Mouse (Mus musculus) activated CD4-positive, CD25-positive, alpha-beta regulatory T cell, adult 4 months (primary cell): ENCODE measurements around the gene Ifitm3. TPM values are rescaled to one million over a fixed set of nuclear protein-coding genes. Genes with fewer than 3 reads are reported as not detected.
"Not testable (repeated sequence)": the region's sequence is repeated elsewhere in the genome, so short reads cannot be mapped to it uniquely, and the experiment has no call there.

Experiments
- ATAC-seq: one replicate; pipeline ENCODE4 v1.8.0; 2017
- polyA plus RNA-seq, 2 experiments: library from polyadenylated mRNA; unstranded; fragments of 100-300 nt; shearing (Covaris generic); gene quantifications; one replicate each; pipeline ENCODE4 v1.2.1; 2017

The Ifitm3 gene
- polyA plus RNA-seq, 2 experiments from 2014 or later: 17.0 to 23.4 TPM

DNA sequence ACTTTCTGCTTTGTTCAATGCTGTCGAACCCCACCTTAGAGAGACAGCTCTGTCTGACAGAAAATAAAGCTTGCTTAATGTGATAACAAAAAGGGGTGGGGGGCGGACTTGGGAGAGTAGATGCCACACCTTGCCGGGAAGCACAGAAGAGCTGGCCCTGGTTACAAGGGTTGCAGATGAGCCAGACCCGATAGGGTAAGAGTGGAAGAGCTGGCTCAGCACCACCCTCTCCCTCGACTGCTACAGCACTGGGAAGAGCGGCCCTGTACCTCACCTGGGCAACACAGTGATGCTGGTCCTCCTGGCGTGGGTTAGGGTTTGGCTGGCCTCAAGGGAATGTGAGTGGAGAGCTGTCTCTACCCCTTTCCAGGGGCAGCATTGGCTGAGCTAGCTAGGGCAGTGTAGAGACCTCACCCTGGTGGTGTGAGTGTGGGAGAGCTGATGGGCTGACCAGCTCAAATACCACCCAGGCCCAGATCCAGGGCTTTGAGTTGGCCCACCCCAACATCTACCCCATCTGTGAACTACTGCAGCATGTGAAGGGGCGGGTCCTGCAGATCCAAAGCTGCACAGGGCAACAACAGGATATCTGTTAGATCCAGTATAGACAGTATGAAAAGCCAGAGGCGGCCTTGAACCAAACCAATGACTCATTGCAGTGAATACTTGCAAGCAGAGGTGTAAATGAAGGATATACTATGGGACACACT is 22.0 kb upstream of the Ifitm3 start:
- ATAC-seq: no peak

DNA sequence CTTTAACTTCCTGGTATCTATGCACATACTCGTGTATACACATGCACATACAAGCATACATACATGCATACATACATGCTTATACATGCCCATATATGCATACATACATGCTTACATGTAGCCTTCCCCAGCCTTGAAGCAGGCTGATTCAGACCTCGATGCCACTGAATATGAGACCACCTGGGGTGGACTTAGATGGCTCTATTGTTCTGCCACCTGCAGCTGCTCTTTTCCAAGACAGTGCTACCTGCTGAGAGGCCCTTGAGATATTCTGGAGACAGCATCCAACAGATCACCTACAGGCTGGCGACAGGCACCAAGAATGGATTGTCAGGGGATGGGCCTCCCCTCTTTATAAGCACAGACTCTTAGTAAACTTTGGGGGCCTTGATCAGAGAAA is 19.8 kb upstream of the Ifitm3 start:
- no peak for ATAC-seq

DNA sequence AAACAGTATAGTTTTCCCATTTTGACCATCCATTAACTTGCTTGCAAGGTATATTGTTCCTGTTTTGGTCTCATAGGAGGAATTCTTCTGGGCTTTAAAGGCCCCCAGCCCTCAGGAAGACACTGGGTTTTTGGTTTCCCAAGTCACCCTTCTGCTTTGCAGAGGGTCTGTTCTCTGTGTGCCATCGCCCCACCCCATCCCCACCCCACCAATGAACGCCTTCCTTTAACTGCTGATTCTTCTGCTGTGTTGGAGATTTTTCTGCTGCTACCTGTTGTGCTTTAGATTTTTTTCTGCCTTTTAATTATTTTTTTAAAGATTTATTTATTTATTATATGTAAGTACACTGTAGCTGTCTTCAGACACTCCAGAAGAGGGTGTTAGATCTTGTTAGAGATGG is 18.3 kb upstream of the Ifitm3 start, which contains the start of gene Gm17387:
Gene Gm17387, plus strand, starts transcription at position 301 of the 400 bp plus-strand sequence.
- ATAC-seq: no peak

DNA sequence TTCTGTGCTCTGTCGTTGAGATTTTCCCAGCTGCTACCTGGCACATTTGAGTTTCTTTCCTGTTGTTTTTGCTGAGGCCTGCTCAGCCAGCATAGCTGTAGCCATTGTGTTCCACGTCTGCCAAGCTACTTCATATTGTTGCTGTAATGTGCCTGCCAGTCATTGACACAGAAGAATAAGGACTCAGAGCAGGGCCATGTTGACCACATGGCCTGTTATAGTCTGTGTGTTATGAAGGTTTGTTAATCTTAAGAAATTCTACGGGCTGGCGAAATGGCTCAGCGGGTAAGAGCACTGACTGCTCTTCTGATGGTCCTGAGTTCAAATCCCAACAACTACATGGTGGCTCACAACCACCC is 16.1 kb upstream of the Ifitm3 start:
- no peak for ATAC-seq

DNA sequence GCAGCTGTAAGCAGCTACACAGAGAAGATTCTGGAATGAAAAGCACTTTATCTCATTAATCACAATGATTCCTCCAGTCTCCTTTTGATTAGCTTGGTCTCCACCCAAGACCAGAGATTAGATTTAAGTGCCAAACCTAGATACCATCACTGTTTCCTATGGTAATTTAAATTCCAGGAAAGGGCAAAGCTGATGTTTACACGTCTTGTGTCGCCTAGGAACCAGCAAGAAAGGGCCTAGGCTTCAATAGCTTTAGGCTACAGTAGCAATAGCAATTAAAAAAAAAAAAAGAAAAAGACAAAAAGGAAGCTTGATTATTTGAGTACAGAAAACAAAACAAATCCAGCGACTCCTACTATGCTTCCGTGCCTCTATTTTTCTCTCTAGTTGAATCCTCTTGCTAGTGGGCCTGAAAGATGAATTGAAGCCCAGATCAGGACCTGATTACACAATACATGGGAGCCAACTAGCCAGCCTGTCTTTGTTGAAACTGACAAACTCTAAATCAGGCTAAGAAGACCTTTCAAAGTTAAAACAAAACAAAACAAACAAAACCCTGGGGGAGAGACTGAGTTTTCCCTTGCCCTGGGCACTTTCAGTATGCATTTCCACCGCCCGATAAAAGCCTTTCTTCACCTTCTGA is 15.6 kb upstream of the Ifitm3 start:
- ATAC-seq: no peak

DNA sequence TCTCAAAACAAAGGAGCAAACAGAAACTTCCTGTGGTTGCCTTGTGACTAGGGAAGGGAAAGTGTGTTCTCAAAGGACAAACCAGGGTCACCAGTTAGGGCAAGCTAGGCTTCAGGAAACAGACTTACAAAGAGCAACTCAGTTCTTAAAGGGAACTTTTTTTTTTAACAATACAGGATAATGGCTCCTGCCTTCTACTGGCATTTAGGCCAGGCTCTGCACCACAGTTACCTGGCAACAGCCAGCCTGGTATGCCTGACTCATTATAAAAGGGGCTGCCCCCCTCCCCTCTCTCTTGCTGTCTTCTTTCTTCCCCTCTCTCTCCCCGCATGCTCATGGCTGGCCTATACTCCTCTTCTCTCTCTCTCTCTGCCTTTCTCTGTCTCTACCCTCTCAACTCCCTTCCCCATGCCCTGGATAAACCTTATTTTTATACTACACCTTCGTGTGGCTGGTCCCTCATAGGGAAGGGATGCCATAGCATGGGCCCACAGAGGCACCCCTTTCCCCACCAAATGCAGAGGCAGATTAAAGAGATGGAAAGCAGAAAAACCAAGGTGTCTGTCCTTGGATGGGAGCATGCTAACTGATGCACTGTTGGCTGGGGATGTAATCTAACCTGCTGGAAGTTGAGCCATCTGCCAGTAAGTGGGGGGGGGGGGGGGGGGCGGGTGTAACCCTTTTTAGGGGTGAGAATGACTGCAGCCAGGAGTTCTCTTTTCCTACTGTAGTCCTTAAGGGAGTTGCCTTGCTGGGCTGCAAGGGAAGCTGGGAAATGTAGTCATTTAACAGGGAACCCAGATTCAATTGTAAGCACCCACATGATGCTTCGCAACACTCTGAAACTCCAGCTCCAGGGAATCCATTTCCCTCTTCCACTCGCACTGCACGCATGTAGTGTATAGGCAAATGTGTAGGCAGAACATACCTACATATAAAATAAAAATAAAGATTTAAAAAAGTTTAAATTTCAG is 14.6 kb upstream of the Ifitm3 start:
- ATAC-seq: peak; percentile 28

DNA sequence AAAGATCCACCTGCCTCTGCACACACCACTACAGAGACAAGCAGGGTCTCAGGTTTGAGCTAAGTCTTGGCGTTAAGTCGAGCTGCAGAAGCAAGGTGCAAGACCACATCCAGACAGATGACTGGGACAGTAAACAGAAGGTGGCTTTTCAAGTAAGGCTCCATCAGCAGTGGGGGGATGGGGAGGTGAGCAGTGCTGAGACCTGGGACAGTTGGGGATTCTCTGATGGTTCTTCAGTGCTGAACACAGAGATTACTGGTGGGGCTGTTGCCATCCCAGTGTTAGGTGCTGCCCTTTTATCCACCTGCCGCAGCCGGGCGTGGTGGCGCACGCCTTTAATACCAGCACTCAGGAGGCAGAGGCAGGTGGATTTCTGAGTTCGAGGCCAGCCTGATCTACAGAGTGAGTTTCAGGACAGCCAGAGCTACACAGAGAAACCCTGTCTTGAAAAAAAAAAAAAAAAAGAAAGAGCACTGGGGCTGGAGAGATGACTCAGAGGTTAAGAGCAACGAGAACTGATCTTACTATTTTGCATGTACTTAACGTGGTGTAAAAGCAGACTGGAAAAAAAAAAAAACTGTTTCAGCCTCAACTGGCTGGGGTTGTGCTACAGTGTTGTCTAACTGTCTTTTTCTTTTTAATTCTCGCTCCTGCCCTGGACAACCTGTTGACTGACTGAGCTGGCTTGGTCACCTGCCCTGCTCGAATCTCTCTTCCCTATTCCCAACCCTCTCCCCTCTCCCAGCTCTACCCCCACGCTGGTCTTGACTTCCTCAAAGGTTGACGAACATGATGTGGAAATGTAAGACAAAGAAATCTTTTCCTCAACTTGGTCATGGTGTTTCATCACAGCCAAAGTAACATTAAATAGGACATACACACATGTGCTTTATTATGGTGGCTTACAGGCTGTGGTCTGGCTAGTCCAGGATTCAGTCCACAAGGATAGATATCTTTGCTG is 11.2 kb upstream of the Ifitm3 start:
- ATAC-seq: no peak

DNA sequence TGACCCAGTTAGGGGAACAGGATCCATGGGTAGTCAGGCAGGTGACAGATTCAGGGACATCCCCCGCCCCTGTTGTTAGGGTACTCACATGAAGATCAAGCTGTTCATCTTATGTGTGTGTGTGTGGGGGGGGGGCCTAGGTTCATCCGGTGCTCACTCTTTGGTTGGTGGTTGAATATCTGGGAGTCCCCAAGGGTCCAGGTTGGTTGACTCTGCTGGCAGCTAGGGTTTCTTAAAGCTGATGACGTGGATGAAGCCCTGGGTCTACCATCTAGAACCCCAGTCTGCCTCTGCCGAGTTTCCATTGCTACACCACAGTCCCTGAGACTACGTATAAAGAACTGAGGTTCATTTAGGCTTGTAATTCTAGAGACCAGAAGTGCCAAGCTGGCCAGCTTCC is 8.5 kb upstream of the Ifitm3 start:
- ATAC-seq: peak; percentile 61

DNA sequence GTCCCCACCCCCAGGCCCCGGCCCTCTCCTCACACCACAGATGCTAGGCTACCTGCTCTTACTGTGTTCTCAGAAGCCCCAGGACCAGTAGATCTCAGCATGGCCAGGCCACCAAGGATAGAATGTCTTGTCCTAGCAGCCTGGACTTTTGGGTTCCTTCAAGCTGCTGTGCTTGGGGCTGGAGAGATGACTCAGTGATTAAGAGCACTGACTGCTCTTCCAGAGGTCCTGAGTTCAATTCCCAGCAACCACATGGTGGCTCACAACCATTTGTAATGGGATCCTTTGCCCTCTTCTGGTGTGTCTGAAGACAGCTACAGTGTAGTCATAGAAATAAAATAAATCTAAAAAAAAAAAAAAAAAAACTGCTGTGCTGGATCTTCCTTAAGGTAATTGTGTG is 7.3 kb upstream of the Ifitm3 start, which contains the start of gene Ifitm6:
Gene Ifitm6, minus strand, starts transcription at position 101 of the 400 bp plus-strand sequence.
- ATAC-seq: not testable (repeated sequence)

DNA sequence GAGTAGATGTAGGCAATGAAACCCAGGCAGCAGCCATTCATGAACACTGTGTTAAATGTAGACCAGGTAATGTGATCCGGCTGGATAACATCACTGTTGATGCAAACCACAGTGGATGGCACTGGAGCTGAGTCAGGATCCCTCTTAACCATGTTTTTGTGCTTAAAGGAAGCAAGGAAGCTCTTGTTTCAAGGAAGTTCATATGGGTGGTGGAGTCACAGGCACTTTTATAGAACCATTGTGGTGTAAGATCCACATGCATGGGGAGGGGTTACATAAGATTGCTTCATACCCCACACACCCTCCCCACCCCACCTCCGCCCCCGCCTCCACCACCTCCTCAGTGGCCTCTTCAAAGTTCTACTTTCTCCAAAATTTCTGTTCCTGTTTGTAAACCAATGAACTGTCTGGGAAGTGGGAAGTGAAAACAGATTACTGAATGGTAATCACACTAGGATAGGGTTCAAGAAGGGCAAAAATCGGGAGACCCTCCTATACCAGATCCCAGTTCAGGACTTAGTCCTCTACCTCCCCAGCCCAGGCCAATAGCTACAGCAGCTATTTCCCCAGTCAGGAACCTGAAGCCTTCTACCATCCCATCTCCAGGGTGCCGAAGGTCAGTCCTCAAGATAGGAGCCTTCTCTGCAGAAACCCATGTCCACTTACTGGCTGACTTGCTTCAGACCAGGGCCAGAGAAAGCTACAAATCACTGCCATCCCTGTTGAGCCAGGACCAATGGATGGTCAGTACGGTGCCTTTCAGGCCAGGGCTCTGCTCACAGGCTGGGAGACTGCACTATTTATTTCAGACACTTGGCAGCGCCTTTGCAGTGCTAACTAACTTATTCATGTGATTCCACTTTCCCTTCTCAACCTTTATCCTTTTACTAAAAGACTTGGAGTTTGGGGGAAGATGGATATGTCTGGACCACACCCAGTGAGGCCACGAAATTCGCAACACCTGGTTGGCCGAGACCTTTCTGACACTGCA is 6.4 kb upstream of the Ifitm3 start:
- ATAC-seq: no peak

DNA sequence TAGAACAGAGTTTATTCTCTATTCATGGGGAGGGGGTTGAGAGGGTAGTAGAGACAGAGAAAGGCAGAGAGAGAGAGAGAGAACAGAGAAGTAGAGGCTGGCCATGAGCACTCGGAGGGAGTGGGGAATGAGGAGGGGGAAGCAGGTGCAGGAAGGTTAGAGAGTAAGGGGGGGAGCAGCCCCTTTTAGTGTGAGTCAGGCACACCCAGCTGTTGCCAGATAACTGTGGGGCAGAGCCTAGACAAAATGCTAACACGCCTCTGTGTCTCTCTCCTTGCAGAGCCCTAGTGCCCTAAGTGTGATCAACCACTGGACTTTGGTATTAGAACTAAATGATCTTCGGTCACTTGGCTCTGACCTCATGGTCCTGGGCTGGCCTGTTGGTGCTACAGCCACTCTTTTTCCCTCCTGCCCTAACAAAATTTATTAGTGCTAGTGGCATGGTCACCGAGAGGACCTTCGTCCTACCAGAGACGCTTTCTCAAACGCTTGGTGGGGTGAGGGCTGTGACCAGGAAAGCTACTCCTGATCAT is 734 bp upstream of the Ifitm3 start:
- ATAC-seq: no peak

DNA sequence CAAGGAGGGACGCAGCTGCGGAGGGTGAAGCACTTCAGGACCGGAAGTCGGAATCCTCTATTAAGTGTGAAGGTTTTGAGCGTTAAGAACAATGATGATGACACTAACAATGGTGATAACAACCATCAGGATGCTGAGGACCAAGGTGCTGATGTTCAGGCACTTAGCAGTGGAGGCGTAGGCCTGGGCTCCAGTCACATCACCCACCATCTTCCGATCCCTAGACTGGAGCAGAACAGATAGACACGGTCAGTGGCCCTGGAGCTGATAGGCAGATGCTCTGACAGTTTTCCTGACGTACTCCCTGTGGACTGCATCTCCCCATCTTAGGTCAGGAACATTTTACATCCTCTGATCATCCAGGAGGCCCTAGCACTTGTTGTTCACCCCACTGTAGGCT is 905 bp downstream of the Ifitm3 start:
- peak; percentile 44 for ATAC-seq

DNA sequence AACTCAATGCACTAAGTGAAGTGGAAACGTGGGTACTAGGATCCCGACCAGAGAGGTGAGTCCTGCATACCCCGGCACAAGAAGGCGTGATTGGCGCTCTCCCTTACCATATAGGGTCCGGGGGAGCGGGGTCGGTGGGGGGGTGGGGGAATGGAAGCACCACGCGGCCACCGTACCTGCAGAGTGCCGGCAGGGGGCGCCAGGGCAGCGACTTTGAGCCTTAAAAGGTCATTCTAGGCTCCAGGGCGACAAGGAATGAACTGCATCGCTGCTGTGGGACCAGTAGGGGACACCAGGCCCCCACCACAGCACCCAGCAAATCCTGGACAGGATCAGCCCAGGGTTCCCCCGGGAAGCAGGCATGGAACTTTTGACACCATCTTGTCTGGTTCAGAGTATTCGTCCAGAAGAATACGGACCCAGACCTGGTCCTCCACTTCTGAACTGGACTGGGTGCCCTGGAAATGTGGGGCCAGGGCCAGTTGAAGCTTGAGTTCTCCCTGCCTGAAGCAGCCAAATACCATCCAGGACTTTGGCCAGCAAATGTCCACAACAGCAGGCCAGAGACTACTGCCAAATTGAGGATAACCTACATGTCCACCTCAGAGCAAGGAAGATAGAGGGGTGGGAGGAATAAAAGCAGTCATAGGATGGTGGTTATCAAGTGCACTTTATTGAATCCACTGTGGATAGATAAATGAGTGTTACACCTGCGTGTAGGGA is 1.5 kb downstream of the Ifitm3 start:
- ATAC-seq: peak; percentile 68

DNA sequence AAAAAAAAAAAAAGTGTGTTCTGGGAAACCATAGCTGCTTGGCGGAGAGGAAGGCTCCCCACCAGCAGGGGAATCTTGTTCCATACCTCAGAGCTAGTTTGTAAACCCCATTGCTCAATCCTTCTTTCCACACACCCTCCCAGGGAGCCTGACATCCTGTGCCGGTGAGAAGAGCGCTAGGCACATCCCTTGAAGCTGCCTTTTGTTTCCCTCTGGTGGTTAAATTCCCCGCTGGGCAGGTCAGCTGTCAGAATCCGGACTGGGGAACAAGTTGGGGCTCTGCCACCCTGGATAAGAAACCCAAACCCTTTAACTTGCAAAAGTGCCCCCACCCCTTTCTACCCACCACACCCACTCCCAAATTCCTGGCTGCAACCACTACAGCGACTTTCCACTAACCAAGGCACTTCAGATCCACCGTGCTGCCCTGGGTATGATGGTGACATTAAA is 2.2 kb downstream of the Ifitm3 start:
- no peak for ATAC-seq

DNA sequence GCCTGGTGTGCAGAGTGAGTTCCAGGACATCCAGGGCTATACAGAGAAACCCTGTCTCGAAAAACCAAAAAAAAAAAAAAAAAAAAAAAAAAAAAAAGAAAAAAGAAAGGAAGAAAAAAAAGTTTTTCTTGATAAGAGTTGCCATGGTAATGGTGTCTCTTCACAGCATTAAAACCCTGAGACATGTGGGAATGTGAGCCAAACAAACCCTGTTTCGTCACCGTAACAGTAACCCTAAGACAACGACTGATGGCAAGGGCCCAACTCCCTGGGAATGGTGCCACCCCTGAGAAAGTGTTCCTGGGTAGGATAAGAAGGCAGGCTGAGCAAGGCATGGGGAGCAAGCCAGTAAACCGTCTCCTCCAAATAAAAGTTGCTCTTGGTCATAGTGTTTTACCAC is 3.7 kb downstream of the Ifitm3 start:
- ATAC-seq: no peak

DNA sequence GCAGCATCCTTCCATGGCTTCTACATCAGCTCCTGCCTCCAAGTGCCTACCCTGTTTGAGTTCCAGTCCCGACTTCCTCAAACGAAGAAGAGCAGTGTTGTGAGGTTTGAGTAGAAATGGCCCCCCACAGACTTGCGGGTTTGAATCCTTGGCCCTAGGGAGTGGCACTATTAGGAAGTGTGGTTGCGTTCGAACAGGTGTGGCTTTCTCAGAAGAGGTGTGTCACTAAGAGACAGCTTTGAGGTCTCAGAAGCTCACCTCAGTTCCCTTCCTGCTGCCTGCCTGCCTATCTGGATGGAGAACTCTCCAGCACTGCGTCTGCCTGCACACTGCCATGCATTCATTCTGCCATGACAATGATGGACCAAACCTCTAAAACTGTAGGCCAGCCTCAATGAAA is 4.1 kb downstream of the Ifitm3 start:
- ATAC-seq: peak; percentile 29

DNA sequence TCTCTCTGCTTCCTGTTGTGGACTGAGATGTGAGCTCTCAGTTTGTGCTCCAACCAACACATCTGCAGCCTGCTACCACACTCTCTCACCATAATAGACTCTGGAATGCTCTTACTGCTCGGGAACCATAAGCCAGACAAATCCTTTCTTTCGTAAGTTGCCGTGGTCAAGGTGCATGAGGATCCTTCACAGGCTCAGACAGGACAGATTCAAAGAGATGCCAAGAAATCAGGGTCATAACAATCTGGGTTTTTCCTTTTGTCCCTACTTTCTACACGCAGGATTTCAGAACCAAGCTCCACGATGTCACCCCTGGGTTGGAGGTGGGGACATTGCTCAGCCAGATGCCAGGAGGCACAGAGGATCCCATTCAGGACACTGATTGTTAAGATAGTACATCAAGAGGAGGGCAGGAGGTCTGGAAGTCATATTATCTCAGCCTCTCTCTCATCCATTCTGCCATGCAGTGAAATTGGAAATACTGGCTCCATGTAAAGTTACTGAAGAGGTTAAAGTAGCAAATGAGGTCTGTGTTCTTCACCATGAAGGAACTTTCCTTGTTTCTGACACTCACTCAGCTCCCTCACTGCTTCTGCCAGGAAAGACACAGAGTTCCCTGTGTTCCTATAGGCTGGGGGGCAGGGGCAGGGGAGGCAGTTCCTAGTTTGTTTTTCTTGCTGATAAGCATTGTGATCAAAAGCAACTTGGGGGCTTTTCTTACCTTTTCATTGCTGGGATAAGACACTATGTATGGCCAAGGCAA is 7.1 kb downstream of the Ifitm3 start:
- ATAC-seq: no peak

DNA sequence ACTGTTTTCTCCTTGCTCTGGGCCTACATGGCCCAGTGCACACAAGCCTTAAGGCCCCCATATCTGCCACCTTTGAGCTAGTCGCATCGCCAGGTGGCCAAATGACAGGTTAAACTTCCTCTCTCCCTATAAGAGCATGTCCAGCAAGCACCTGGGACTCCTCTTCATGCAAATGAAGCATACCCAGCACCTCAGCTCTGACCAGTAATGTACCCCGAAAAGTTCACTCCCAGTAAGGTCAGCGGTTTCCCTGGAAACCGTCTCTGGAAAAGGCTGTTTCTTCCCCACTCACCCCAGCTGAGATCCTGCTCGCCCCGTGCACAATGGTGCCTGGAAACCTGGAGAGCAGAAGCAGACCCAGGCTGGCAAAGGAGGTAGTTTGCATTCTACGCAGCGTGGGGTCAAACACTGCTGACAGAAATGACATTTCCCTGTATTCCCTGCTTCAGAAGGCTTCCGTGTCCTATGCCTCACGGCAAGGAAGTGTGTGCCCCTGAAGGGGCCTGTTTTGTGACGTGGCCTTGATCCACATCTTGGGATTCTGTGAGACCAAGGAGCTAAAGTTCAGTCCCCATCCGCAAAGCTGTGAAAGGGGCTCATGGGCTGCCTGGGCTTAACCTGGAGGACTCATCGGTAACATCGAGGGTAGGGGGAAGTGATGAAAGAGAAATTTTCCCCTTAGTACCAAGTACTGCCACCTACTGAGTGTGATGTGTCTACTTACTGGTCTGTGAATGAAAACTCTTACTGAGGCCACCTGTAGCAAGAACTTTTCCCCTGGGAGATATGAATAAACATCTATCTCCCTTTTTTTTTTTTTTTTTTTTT is 9.5 kb downstream of the Ifitm3 start:
- ATAC-seq: no peak
